Mouse (Mus musculus): Measurements from ENCODE around the gene Med31.

The Med31 gene

GRCm38 (mm10) chr11:72215410-72215797 lies at the start of gene Med31:
TSS of gene Med31 (minus strand) at chr11:72215592.
- in situ Hi-C loops (cut with MseI, MboI): no loop called here

DNA sequence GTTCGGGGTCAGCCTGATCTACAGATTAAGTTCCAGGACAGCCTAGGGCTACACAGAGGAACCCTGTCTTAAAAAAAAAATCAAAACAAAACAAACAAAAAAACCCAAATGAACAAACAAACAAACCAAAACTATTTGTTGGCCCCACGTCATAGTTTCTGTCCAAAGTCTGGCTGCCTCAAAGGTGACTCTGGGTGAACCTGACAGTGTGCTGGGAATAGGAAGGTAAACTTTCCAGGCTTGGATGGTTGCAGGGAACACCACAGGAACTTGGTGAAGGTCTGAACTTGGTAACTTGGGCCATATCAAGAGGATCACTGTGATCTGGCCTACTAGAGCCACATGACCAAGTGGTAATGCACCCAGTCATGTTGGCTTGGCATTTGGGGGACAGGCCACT lies 41.0 kb upstream of the Med31 start:
- in situ Hi-C loops (cut with MseI, MboI): no loop called here

- in situ Hi-C loops (cut with MseI, MboI): no loop called here
Measured at GRCm38 (mm10) chr11:72255629-72256028, 40.2 kb upstream of the Med31 start.

GRCm38 (mm10) chr11:72245196-72245753 lies 29.9 kb upstream of the Med31 start:
- in situ Hi-C loops (cut with MseI, MboI): no loop called here

- in situ Hi-C loops (cut with MseI, MboI): no loop called here
Measured at GRCm38 (mm10) chr11:72240062-72240860, 24.9 kb upstream of the Med31 start.

DNA sequence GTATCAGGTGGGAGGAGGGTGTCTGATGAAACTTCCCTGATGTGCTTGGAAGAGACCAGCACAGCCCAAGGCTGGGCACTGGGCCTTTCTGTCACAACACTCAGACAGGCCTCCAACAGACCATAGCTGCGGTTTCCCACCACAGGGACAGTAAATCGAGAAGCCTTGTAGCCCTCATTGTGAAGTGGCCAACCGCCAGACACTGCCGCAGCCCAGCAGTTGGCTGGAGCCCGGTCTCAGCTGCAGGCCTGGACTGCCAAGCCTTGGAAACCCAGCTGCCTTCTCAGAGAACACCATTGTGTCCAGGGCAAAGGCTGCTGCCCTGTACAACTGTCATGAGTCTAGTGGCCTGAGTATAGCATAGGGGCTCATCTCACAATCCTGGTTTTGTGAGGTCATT lies 18.6 kb upstream of the Med31 start:
- in situ Hi-C loops (cut with MseI, MboI): loop anchor here in 1 of 2 experiments (5.0 kb wide), 1 partner anchor 203 kb away; the partner anchor contains the start of gene Ggt6

DNA sequence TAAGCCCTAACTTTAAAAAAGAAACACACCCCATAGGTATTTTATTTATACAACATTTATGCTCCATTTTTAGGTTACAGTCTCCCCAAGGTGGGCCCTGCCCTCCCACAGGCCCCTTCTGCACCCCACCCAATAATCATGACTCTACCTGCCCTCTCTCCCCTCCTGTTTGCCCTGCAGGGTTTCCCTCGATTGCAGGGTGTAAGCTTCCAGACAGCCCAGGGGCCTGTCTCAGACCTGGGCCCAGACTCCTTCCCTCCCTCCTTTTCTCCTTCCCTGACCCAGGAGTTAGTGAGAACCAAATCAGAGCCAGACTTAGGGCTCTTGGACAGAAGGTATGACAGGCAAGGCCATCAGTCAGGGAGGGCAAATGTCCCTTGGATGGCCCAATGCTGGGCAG lies 17.6 kb upstream of the Med31 start:
- in situ Hi-C loops (cut with MseI, MboI): loop anchor here in 1 of 2 experiments (5.0 kb wide), 1 partner anchor 204 kb away; the partner anchor contains the start of gene Ggt6

- in situ Hi-C loops (cut with MseI, MboI): loop anchor here in 1 of 2 experiments (5.0 kb wide), 1 partner anchor 205 kb away; the partner anchor contains the start of gene Ggt6
Measured at GRCm38 (mm10) chr11:72232068-72232467, 16.7 kb upstream of the Med31 start.

- in situ Hi-C loops (cut with MseI, MboI): loop anchor here (10.0 kb wide), 2 partner anchors 86 to 116 kb away; partner anchors contain the start of gene Fbxo39 (in 1 of the 2)
Measured at GRCm38 (mm10) chr11:72228513-72228912, 13.1 kb upstream of the Med31 start.

DNA sequence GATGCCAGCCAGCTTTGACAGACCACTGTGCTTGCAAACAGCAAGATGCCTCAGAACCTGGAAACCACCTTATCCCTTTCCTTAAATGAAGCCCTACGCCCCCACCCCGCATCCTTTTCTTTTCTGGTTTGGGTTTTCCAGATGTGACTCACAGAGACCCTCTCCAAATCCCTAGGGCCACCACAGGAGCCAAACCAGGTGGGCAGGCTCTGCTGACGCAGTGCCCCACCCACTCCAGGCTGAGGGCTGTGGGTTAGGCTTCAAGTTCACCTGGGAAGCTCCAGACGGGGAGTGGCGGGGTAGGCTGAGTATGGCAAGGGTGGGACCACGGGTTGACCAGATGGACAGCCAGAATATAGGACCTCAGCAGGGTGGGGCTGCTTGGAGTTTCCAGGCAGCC lies 11.5 kb upstream of the Med31 start:
- in situ Hi-C loops (cut with MseI, MboI): loop anchor here (10.0 kb wide), 2 partner anchors 88 to 118 kb away; partner anchors contain the start of gene Fbxo39 (in 1 of the 2)

- in situ Hi-C loops (cut with MseI, MboI): loop anchor here (10.0 kb wide), 2 partner anchors 89 to 119 kb away; partner anchors contain the start of gene Fbxo39 (in 1 of the 2)
Measured at GRCm38 (mm10) chr11:72226020-72226791, 10.8 kb upstream of the Med31 start.

DNA sequence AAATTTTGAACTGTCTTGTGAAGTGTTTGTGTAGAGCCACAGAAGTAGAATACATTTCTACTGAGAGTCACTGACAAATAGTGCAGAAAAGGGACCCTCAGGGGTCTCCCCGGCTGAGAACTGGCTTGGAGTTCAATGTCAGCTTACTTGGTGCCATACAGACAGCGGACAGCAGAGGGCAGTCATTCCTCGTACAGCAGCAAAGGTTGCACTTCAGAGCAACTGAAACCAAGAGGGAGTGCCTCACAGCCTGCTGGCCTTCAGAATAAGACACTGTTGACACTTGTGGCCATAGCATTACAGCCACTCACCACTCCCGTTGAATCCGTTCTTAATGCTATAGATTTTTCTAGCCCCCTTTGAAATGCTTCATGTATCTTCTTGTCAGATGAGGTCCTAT lies 9.5 kb upstream of the Med31 start:
- in situ Hi-C loops (cut with MseI, MboI): loop anchor here (5.0 to 10.0 kb wide), 3 partner anchors 90 to 202 kb away; partner anchors contain the start of gene Fbxo39 (in 1 of the 2)

GRCm38 (mm10) chr11:72223414-72223813 lies 8.0 kb upstream of the Med31 start:
- in situ Hi-C loops (cut with MseI, MboI): loop anchor here (5.0 to 10.0 kb wide), 3 partner anchors 91 to 204 kb away; partner anchors contain the start of gene Fbxo39 (in 1 of the 2)

- in situ Hi-C loops (cut with MseI, MboI): loop anchor here (5.0 to 10.0 kb wide), 3 partner anchors 94 to 206 kb away; partner anchors contain the start of gene Fbxo39 (in 1 of the 2)
Measured at GRCm38 (mm10) chr11:72221278-72221677, 5.9 kb upstream of the Med31 start.

- in situ Hi-C loops (cut with MseI, MboI): no loop called here
Measured at GRCm38 (mm10) chr11:72217116-72217515, 1.7 kb upstream of the Med31 start.

DNA sequence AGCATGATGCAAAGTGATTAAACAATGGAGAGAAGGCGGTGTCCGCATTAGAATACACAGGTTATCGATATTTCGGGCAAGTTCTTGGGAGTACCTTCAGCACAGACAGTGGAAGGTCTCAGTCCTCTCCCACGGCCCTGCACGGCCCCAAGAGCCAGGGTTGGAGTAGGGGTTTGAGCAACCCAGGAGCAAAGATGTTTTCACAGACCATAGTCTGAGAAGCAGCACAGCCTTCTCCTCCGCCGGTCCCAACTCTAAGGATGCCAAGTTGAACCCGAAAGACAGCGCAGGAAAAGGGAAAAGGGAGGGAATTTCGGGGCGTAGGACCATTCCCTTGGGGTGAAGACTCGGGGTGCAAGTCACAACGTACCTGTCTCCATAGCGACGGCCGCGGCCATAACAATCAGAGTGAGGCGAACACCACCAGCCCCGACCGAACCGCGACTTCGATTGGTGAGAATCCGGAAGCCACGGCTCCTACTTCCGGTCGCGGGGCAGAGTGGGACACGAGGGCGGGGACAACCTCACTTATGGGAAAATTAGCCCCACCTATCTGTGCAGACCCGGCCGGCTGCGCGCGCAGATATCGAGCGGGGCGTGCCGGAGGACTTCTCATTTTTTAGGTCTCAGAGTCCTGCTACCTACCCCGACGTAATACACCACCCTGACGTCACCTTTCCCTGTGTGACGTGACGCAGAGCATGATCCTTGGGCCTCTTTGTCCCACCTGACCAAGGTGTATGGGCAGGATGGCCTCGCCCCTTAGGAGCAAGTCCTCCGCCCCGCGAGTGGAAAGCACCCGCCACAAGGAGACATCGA lies 592 bp downstream of the Med31 start:
- in situ Hi-C loops (cut with MseI, MboI): no loop called here

DNA sequence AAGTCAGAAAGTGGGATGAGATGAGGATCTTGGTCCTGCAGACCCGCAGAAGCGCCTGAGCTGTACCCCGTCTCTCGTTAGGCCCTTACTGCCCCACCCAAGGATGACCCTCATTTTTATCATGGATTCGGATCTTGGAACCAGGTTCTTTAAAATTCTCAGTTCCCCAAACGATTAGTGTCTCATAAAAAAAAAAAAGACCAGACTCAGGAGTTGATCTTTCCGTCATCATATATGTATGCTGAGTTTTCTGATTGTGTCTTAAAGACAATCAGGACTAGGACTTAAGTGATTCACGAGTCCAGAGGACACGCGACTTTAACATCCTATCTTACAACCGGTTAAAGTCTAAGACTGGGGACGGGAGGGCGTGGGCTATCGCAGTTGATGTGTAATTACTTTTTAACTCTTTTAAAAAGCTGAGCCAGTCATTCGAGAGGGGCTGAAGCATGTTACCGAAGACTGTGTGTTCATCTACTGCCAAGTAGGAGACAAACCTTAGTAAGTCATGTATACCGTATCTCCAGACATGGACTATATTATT lies 7.5 kb downstream of the Med31 start:
- in situ Hi-C loops (cut with MseI, MboI): no loop called here

DNA sequence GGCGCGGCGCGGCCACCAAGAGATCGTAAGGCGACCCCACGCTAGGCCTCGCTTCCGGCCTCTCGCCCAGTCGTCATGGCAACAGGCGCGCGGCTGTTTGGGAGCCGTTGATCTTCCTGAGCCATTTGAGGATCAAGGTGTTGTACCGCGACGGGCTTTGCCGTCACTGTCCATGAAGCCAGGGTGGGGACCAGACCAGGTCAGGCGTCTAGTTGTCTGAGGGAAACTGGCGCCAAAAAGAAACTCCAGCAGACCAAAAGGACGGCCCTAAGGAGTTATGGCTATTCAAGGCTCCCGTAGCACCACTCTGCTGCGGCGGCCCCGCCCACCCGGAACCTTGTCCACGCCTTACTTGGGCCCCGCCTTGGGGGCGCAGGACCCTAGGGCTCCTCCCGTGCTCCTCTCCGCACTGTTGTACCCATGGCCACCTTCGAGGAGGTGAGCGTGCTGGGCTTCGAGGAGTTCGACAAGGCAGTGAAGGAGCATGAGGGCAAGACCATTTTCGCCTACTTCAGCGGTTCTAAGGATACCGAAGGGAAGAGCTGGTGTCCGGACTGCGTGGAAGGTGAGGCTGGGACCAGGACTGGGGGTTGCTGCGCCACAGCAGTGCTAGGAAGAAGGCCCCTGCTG lies 8.1 kb downstream of the Med31 start, which contains the start of the genes 4933427D14Rik and Txndc17:
Gene 4933427D14Rik (minus strand): TSS at position 256 of the 630 bp plus-strand sequence.
Gene Txndc17 (plus strand): TSS at position 344 of the 630 bp plus-strand sequence.
- in situ Hi-C loops (cut with MseI, MboI): no loop called here

- in situ Hi-C loops (cut with MseI, MboI): no loop called here
Measured at GRCm38 (mm10) chr11:72206341-72207203, 8.8 kb downstream of the Med31 start, which contains the start of gene Gm43951. TSS of gene Gm43951 (minus strand) at chr11:72206840.

All from mouse trophoblast stem cell (cell line).